Mouse (Mus musculus): ENCODE measurements at regions not wholly inside any gene's neighbourhood (a gene's known extent, or its start where the extent isn't known, plus 50 kb on each side); places are given as distances from the start of the nearest gene placed in this dataset.

DNA sequence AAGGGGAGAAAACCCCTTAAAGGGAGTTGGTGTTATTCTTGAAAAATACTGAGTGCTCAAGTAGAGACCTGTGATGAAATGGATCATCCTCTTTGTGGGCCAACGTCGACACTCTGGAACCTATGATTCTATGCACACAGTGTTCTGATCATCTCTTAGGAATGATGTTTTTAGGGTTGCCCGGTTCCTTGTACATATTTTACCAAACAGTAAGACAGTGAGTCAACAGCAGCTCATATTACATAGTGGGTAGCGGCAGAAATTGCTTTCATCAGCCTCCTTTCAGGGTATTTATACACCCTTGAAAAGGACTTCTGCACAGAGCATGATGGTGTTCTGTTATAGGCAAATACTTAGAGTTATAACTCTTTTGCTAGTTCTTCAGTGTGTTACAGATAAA, 97.6 kb upstream of the Pdcd1 start:
- Histone ChIP-seq H3K27me3 (ENCODE audit: control insufficient read depth, insufficient read depth, low read depth, low read length) (no peaks in the 10 kb centered on the region), H3K36me3 (ENCODE audit: control insufficient read depth, insufficient read depth, low read length) (no peaks in the 10 kb centered on the region), H3K27ac (ENCODE audit: low read length) (no peak overlapping the region), H3K9ac (ENCODE audit: low read depth, low read length) (no peak overlapping the region), H3K4me3 (ENCODE audit: low read depth, low read length) (no peak overlapping the region), H3K4me1 (ENCODE audit: control insufficient read depth, insufficient read depth, low read length) (no peaks in the 10 kb centered on the region), H3K9me3 (replicated peaks; ENCODE audit: control insufficient read depth, low read length, poor library complexity, severe bottlenecking) (no peaks in the 10 kb centered on the region), H3K4me2 (ENCODE audit: low read length) (no peak overlapping the region)
- WGBS = 92% methylated on average over 4 of the region's 4 CpGs
- no peak for ATAC-seq

GRCm38 (mm10) chr1:94147015-94147414, 94.7 kb upstream of the Pdcd1 start:
- Histone ChIP-seq H3K27ac (ENCODE audit: low read length) (no peak overlapping the region), H3K9me3 (replicated peaks; ENCODE audit: control insufficient read depth, low read length, poor library complexity, severe bottlenecking) (no peaks in the 10 kb centered on the region), H3K4me1 (ENCODE audit: control insufficient read depth, insufficient read depth, low read length) (no peaks in the 10 kb centered on the region), H3K36me3 (ENCODE audit: control insufficient read depth, insufficient read depth, low read length) (no peaks in the 10 kb centered on the region), H3K4me3 (ENCODE audit: low read depth, low read length) (no peak overlapping the region), H3K4me2 (ENCODE audit: low read length) (no peak overlapping the region), H3K27me3 (ENCODE audit: control insufficient read depth, insufficient read depth, low read depth, low read length) (no peaks in the 10 kb centered on the region), H3K9ac (ENCODE audit: low read depth, low read length) (no peak overlapping the region)
- no peak for ATAC-seq
- WGBS = 85% methylated on average over 4 of the region's 4 CpGs

- Histone ChIP-seq H3K9ac (ENCODE audit: low read depth, low read length) (no peak overlapping the region), H3K4me2 (ENCODE audit: low read length) (no peak overlapping the region), H3K36me3 (ENCODE audit: control insufficient read depth, insufficient read depth, low read length) (no peaks in the 10 kb centered on the region), H3K4me3 (ENCODE audit: low read depth, low read length) (no peak overlapping the region), H3K27ac (ENCODE audit: low read length) (no peak overlapping the region), H3K4me1 (ENCODE audit: control insufficient read depth, insufficient read depth, low read length) (no peaks in the 10 kb centered on the region), H3K9me3 (replicated peaks; ENCODE audit: control insufficient read depth, low read length, poor library complexity, severe bottlenecking) (no peaks in the 10 kb centered on the region), H3K27me3 (ENCODE audit: control insufficient read depth, insufficient read depth, low read depth, low read length) (no peaks in the 10 kb centered on the region)
- ATAC-seq = no peak
- WGBS = 65% methylated on average over 3 of the region's 3 CpGs
These were observed 88.2 kb upstream of the Pdcd1 start for GRCm38 (mm10) chr1:94140518-94140917.

GRCm38 (mm10) chr1:94139445-94140062, 87.2 kb upstream of the Pdcd1 start:
- 76% methylated on average over 5 of the region's 5 CpGs for WGBS

GRCm38 (mm10) chr1:94136731-94137130, 84.4 kb upstream of the Pdcd1 start:
- no peaks in the 10 kb centered on the region for H3K9me3 ChIP-seq (replicated peaks; ENCODE audit: control insufficient read depth, low read length, poor library complexity, severe bottlenecking)
- H3K27ac ChIP-seq (ENCODE audit: low read length) = no peak overlapping the region
- no peak overlapping the region for H3K4me2 ChIP-seq (ENCODE audit: low read length)
- no peaks in the 10 kb centered on the region for H3K4me1 ChIP-seq (ENCODE audit: control insufficient read depth, insufficient read depth, low read length)
- no peaks in the 10 kb centered on the region for H3K36me3 ChIP-seq (ENCODE audit: control insufficient read depth, insufficient read depth, low read length)
- no peak for ATAC-seq
- no peaks in the 10 kb centered on the region for H3K27me3 ChIP-seq (ENCODE audit: control insufficient read depth, insufficient read depth, low read depth, low read length)
- whole genome bisulfite sequencing = 71% methylated on average over 8 of the region's 8 CpGs
- no peak overlapping the region for H3K9ac ChIP-seq (ENCODE audit: low read depth, low read length)
- no peak overlapping the region for H3K4me3 ChIP-seq (ENCODE audit: low read depth, low read length)

More at GRCm38 (mm10) chr1:94139445-94140062, 87.2 kb upstream of the Pdcd1 start:
- ATAC-seq = no peak; the same call in 1 of the 2 replicates
- Histone ChIP-seq H3K36me3 (ENCODE audit: control insufficient read depth, insufficient read depth, low read length) (no peaks in the 10 kb centered on the region), H3K4me3 (ENCODE audit: low read depth, low read length) (no peak overlapping the region), H3K9me3 (replicated peaks; ENCODE audit: control insufficient read depth, low read length, poor library complexity, severe bottlenecking) (no peaks in the 10 kb centered on the region), H3K27me3 (ENCODE audit: control insufficient read depth, insufficient read depth, low read depth, low read length) (no peaks in the 10 kb centered on the region), H3K4me2 (ENCODE audit: low read length) (no peak overlapping the region), H3K4me1 (ENCODE audit: control insufficient read depth, insufficient read depth, low read length) (no peaks in the 10 kb centered on the region), H3K9ac (ENCODE audit: low read depth, low read length) (no peak overlapping the region), H3K27ac (ENCODE audit: low read length) (no peak overlapping the region)

Data from midbrain, embryonic 16.5 days (tissue).